ENCODE assay signal across 19 mouse cellular contexts in genomic region chr13:82780826-82781225, GRCm38 (mm10).
DNase-seq lines count a peak whose midpoint lies in the region; ATAC-seq lines count a peak whose summit lies in the region.
"Had no signal": no experiment of that assay in that cellular context is flagged by ENCODE, and none has a peak within 500 bp of the region (broad histone marks: within the 10 kb centered on the region; RNA-seq: fewer than 3 reads in every experiment).

No protein-coding gene starts in this region.

- no peak for DNase-seq in forebrain, embryonic 10.5 days (ENCODE audit: extremely low spot score, low spot score)
- peak; percentile 18 for DNase-seq in kidney, adult 11 months
- no peak for DNase-seq in kidney, adult 18-20 months
- DNase-seq in left cerebral cortex, postnatal 14 days (ENCODE audit: low spot score in 2 of 2) = peak; percentile 14 to 15
- no peak for DNase-seq in left cerebral cortex, adult 18-20 months (ENCODE audit: low spot score in 2 of 2)
- peak; percentile 9 to 19 for DNase-seq in right cerebral cortex, adult 2 months (ENCODE audit: low spot score in 2 of 2)
- no peak for DNase-seq in right cerebral cortex, postnatal 14 days
- DNase-seq: adrenal gland, adult 2 months; cerebellum, adult 9-11 months; gastrocnemius, postnatal 36 days; kidney, postnatal 10 days; layer of hippocampus, adult 9-11 months; lung, adult 2 months had no signal

- H3K4me2 ChIP-seq in forebrain, embryonic 13.5 days = no peak overlapping the region
- H3K4me2 ChIP-seq: heart, embryonic 15.5 days; liver, embryonic 12.5 days; neural tube, embryonic 12.5 days had no signal

- no peaks in the 10 kb centered on the region; the same call in 1 of the 2 replicates for H3K4me1 ChIP-seq in forebrain, embryonic 13.5 days
- no peaks in the 10 kb centered on the region for H3K4me1 ChIP-seq in forebrain, embryonic 10.5 days
- H3K4me1 ChIP-seq: heart, embryonic 15.5 days; liver, embryonic 12.5 days; megakaryocyte, embryonic 14.5 days; neural tube, embryonic 12.5 days had no signal

- no peaks in the 10 kb centered on the region for H3K36me3 ChIP-seq in forebrain, embryonic 13.5 days (ENCODE audit: poor library complexity, severe bottlenecking)
- no peaks in the 10 kb centered on the region for H3K36me3 ChIP-seq in forebrain, embryonic 10.5 days (replicated peaks)
- H3K36me3 ChIP-seq: heart, embryonic 15.5 days; liver, embryonic 12.5 days; neural tube, embryonic 12.5 days had no signal

- intact Hi-C loops in left cerebral cortex, postnatal 14 days (cut with DNase I) = no loop called here

- H3K4me3 ChIP-seq in forebrain, embryonic 13.5 days = no peak overlapping the region
- no peak overlapping the region for H3K4me3 ChIP-seq in forebrain, embryonic 10.5 days
- H3K4me3 ChIP-seq: heart, embryonic 15.5 days; liver, embryonic 12.5 days; megakaryocyte, embryonic 14.5 days; neural tube, embryonic 12.5 days had no signal

- H3K9me3 ChIP-seq in forebrain, embryonic 13.5 days (replicated peaks) = no peaks in the 10 kb centered on the region
- no peaks in the 10 kb centered on the region for H3K9me3 ChIP-seq in forebrain, embryonic 10.5 days
- H3K9me3 ChIP-seq: heart, embryonic 15.5 days; liver, embryonic 12.5 days; megakaryocyte, embryonic 14.5 days; neural tube, embryonic 12.5 days had no signal

- H3K9ac ChIP-seq in forebrain, embryonic 13.5 days = no peak overlapping the region
- H3K9ac ChIP-seq: heart, embryonic 15.5 days; liver, embryonic 12.5 days; neural tube, embryonic 12.5 days had no signal

- H3K27me3 ChIP-seq in forebrain, embryonic 13.5 days = no peaks in the 10 kb centered on the region
- no peaks in the 10 kb centered on the region for H3K27me3 ChIP-seq in forebrain, embryonic 10.5 days (ENCODE audit: poor library complexity, severe bottlenecking)
- H3K27me3 ChIP-seq: heart, embryonic 15.5 days; liver, embryonic 12.5 days; megakaryocyte, embryonic 14.5 days; neural tube, embryonic 12.5 days had no signal

- 33% methylated on average over 1 of the region's 1 CpGs for WGBS in forebrain, embryonic 13.5 days
- WGBS in forebrain, embryonic 10.5 days = 80% methylated on average over 1 of the region's 1 CpGs

- no peak overlapping the region for H3K27ac ChIP-seq in forebrain, embryonic 13.5 days
- no peak overlapping the region for H3K27ac ChIP-seq in forebrain, embryonic 10.5 days
- H3K27ac ChIP-seq: heart, embryonic 15.5 days; liver, embryonic 12.5 days; neural tube, embryonic 12.5 days had no signal

- peak; percentile 75 for ATAC-seq in forebrain, embryonic 13.5 days
- ATAC-seq: inflammation-experienced regulatory T-cells, adult 6 months; liver, embryonic 12.5 days had no signal

Comparison
In these comparisons a context has a peak if more than half of its experiments do, and no peak if none do; other contexts are left out.
1. DNase-seq: peak in kidney, adult 11 months (single experiment), left cerebral cortex, postnatal 14 days (2 of 2) and right cerebral cortex, adult 2 months (2 of 2); none in forebrain, embryonic 10.5 days (single experiment), kidney, adult 18-20 months (single experiment), left cerebral cortex, adult 18-20 months (0 of 2) and right cerebral cortex, postnatal 14 days (single experiment).